Comparison of ENCODE assay signal across 8 mouse cellular contexts in the genomic region with DNA sequence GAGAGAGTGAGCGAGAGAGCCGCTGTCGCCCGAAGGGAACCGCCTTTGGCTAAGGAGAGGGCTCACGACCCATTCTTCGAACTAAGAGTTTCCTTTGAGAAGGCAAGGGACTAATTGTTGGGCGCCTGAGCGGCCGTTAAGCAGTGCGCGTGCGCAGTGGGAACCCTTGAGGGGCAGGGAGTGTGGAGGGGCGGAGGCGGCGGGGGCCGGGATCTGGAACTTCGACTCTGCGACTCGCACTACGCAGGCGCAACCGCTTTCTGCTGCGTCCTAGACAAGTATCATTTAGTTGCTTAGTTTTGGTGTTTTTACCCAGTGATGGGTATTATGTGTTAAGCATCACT. TPM values are rescaled to one million over a fixed set of nuclear protein-coding genes. Genes with fewer than 3 reads are reported as not detected.
DNase-seq lines count a peak whose midpoint lies in the region; ATAC-seq and TF ChIP-seq lines count a peak whose summit lies in the region.

No protein-coding gene starts in this region.

- DNase-seq in Patski (ENCODE audit: low read depth, low spot score), result no peak
- DNase-seq in cerebellum, adult 2 months, result peak; percentile 88 to 90
- peak; percentile 92 for DNase-seq in heart, postnatal 4 days
- peak; percentile 82 to 92 for DNase-seq in layer of hippocampus, adult 18-20 months (ENCODE audit: low spot score in 2 of 2)
- no peak for DNase-seq in lung, adult 2 months
- peak; percentile 83 to 88 for DNase-seq in thymus, postnatal 10 days (ENCODE audit: low spot score in 2 of 2)

- peak; percentile 35; the same call in 1 of the 2 replicates for TF ChIP-seq POLR2A in cerebellum, adult 2 months (IDR thresholded peaks at IDR 0.05; ENCODE audit: borderline replicate concordance, insufficient read depth, low read length)
- TF ChIP-seq POLR2A in lung, adult 2 months (IDR thresholded peaks at IDR 0.05; ENCODE audit: borderline replicate concordance, extremely low read depth, low read depth, low read length), result peak; percentile 7; the same call in 1 of the 2 replicates

- CTCF ChIA-PET in Patski (lab: Charles Lee), result no interaction called here

- under 1% methylated on average over 24 of the region's 24 CpGs for WGBS in cerebellum, adult 2 months
- under 1% methylated on average over 24 of the region's 24 CpGs for WGBS in forebrain, embryonic 16.5 days
- under 1% methylated on average over 24 of the region's 24 CpGs for WGBS in lung, adult 2 months

- no peak for TF ChIP-seq CTCF in Patski (IDR thresholded peaks at IDR 0.05)
- TF ChIP-seq CTCF in cerebellum, adult 2 months (IDR thresholded peaks at IDR 0.05; ENCODE audit: borderline replicate concordance, insufficient read depth, low read depth, low read length), result no peak
- no peak for TF ChIP-seq CTCF in lung, adult 2 months (IDR thresholded peaks at IDR 0.05; ENCODE audit: insufficient read depth, low read length)

- POLR2A ChIA-PET in Patski (lab: Charles Lee), result no interaction called here

- peak overlapping the region; percentile 59 for H3K27ac ChIP-seq in cerebellum, adult 2 months (ENCODE audit: insufficient read depth, low read length)
- peak overlapping the region; percentile 99 for H3K27ac ChIP-seq in forebrain, embryonic 16.5 days (ENCODE audit: low read length)

- ATAC-seq in Patski, result peak; percentile 85
- peak; percentile 82 for ATAC-seq in forebrain, embryonic 16.5 days
- peak; percentile 58 for ATAC-seq in neutrophil, adult 5-6 weeks (ENCODE audit: extremely low read depth, insufficient number of reproducible peaks, low FRiP score, poor library complexity, severe bottlenecking)

- in situ Hi-C loops in Patski (cut with MboI; ENCODE audit: low pct_unique_long_range_greater_than_20kb), result loop anchor here (5.0 kb wide), 1 partner anchor 99 kb away; no protein-coding TSS in a partner anchor

- peak overlapping the region; percentile 98 for H3K9ac ChIP-seq in forebrain, embryonic 16.5 days (replicated peaks; ENCODE audit: low read depth, low read length)

- H3K27me3 ChIP-seq in Patski, result no peaks in the 10 kb centered on the region
- H3K27me3 ChIP-seq in cerebellum, adult 2 months (ENCODE audit: control insufficient read depth, insufficient read depth, low read length), result no peaks in the 10 kb centered on the region
- H3K27me3 ChIP-seq in forebrain, embryonic 16.5 days (replicated peaks; ENCODE audit: control insufficient read depth, insufficient read depth, low read length), result no peaks in the 10 kb centered on the region

- H3K4me3 ChIP-seq in cerebellum, adult 2 months (replicated peaks; ENCODE audit: insufficient read depth, low read depth, low read length), result peak overlapping the region; percentile 59
- H3K4me3 ChIP-seq in forebrain, embryonic 16.5 days (replicated peaks; ENCODE audit: low read length), result peak overlapping the region; percentile 99
- peak overlapping the region; percentile 89 for H3K4me3 ChIP-seq in lung, adult 2 months (replicated peaks; ENCODE audit: extremely low read depth, low read depth, low read length)

- no peaks in the 10 kb centered on the region for H3K36me3 ChIP-seq in forebrain, embryonic 16.5 days (ENCODE audit: control insufficient read depth, insufficient read depth)

- peaks cover 6% of the 10 kb centered on the region; the same call in 1 of the 2 replicates for H3K4me1 ChIP-seq in cerebellum, adult 2 months (ENCODE audit: control insufficient read depth, insufficient read depth, low read length)
- peaks cover 21% of the 10 kb centered on the region for H3K4me1 ChIP-seq in forebrain, embryonic 16.5 days (replicated peaks; ENCODE audit: control insufficient read depth, insufficient read depth, low read length)
- peaks cover 5% of the 10 kb centered on the region for H3K4me1 ChIP-seq in lung, adult 2 months (ENCODE audit: control insufficient read depth, insufficient read depth, low read length)

- H3K9me3 ChIP-seq in forebrain, embryonic 16.5 days (ENCODE audit: control insufficient read depth, low read length), result no peaks in the 10 kb centered on the region

- H3K4me2 ChIP-seq in forebrain, embryonic 16.5 days (ENCODE audit: low read length), result peak overlapping the region; percentile 59

RNA-seq across cellular contexts. Expression of gene Pnisr, which starts 0.9 kb away (rescaled TPM):
- 48.3 TPM for polyA plus RNA-seq in Patski (2021)
- 240 and 262 TPM in 2 replicates for polyA plus RNA-seq in cerebellum, adult 2 months (2012; rRNA removed)
- polyA plus RNA-seq in forebrain, embryonic 16.5 days (2015; fragmentation: Nextera tagmentation; extraction: Ambion mirVana), result 197 and 206 TPM in 2 replicates
- 10 to 100 TPM; 50.7 to 58.4 TPM for total RNA-seq in heart, postnatal 4 days (2021)
- total RNA-seq in layer of hippocampus, adult 18-20 months (2021), result 100 to 1,000 TPM; 188 to 206 TPM
- 47.8 and 50.5 TPM in 2 replicates for polyA plus RNA-seq in lung, adult 2 months (2012; rRNA removed)
- 405 and 408 TPM in 2 replicates for total RNA-seq in neutrophil, adult 5-6 weeks (2017)

RNA-seq across cellular contexts. Expression of gene Coq3, which starts 31.2 kb away (rescaled TPM):
- 7.3 TPM for polyA plus RNA-seq in Patski (2021)
- polyA plus RNA-seq in cerebellum, adult 2 months (2012; rRNA removed), result 13.5 and 13.9 TPM in 2 replicates
- polyA plus RNA-seq in forebrain, embryonic 16.5 days (2015; fragmentation: Nextera tagmentation; extraction: Ambion mirVana), result 16.1 and 18.3 TPM in 2 replicates
- total RNA-seq in heart, postnatal 4 days (2021), result 10 to 100 TPM; 24.7 to 25.4 TPM
- total RNA-seq in layer of hippocampus, adult 18-20 months (2021), result 10 to 100 TPM; 11.0 to 12.2 TPM
- 1.4 and 2.5 TPM in 2 replicates for polyA plus RNA-seq in lung, adult 2 months (2012; rRNA removed)
- 2.4 and 4.2 TPM in 2 replicates for total RNA-seq in neutrophil, adult 5-6 weeks (2017)

Comparison
In these comparisons a context has a peak if more than half of its experiments do, and no peak if none do; other contexts are left out.
1. DNase-seq: peak in cerebellum, adult 2 months (2 of 2), heart, postnatal 4 days (single experiment), layer of hippocampus, adult 18-20 months (2 of 2) and thymus, postnatal 10 days (2 of 2); none in Patski (single experiment) and lung, adult 2 months (single experiment).
2. Peak in every context shown above with its lines, with median percentiles within 50 percentile points of each other: ATAC-seq and H3K4me3 ChIP-seq.